Mouse (Mus musculus): ENCODE data around the gene Mlst8.

- TF ChIP-seq POLR2A (IDR thresholded peaks at IDR 0.05; ENCODE audit: insufficient read depth, low read length) (no peak), CTCF (IDR thresholded peaks at IDR 0.05; ENCODE audit: low read depth, low read length) (no peak), EP300 (IDR thresholded peaks at IDR 0.05; ENCODE audit: insufficient read depth, low read depth, low read length) (no peak)
Observed at GRCm38 (mm10) chr17:24473612-24474275, 5.1 kb downstream of the Mlst8 start, which contains the start of gene Bricd5.
